Mouse (Mus musculus) erythroid progenitor cell, adult 5-6 weeks (primary cell): ENCODE measurements around the gene Tmem201. TPM values are rescaled to one million over a fixed set of nuclear protein-coding genes. Genes with fewer than 3 reads are reported as not detected.
"Not testable (repeated sequence)": the region's sequence is repeated elsewhere in the genome, so short reads cannot be mapped to it uniquely, and the experiment has no call there.

Source experiments
- ATAC-seq: replicated peaks from 2 replicates; pipeline ENCODE4 v1.8.0; 2016; ENCODE audit warnings: moderate number of reproducible peaks, mild to moderate bottlenecking, moderate TSS enrichment, inconsistent platforms; ENCODE audit not compliant: poor library complexity, low FRiP score, severe bottlenecking
- total RNA-seq, 2 experiments: library from RNA; stranded (forward) in 1 of 2; stranded (reverse) in 1 of 2; fragments of 150-400 nt in 1 of 2; fragments of 186-747, 209-891 nt in 1 of 2; gene quantifications; 2 replicates each; pipeline versions ENCODE4 v1.2.3 to v1.2.4; 2015 to 2017; ENCODE audit warnings: low replicate concordance in 2 of 2

Tmem201 gene
- total RNA-seq (2015; ENCODE audit: low replicate concordance) (1.8 and 2.5 TPM in 2 replicates), total RNA-seq (2017; ENCODE audit: low replicate concordance) (0.53 and 1.7 TPM in 2 replicates)

DNA sequence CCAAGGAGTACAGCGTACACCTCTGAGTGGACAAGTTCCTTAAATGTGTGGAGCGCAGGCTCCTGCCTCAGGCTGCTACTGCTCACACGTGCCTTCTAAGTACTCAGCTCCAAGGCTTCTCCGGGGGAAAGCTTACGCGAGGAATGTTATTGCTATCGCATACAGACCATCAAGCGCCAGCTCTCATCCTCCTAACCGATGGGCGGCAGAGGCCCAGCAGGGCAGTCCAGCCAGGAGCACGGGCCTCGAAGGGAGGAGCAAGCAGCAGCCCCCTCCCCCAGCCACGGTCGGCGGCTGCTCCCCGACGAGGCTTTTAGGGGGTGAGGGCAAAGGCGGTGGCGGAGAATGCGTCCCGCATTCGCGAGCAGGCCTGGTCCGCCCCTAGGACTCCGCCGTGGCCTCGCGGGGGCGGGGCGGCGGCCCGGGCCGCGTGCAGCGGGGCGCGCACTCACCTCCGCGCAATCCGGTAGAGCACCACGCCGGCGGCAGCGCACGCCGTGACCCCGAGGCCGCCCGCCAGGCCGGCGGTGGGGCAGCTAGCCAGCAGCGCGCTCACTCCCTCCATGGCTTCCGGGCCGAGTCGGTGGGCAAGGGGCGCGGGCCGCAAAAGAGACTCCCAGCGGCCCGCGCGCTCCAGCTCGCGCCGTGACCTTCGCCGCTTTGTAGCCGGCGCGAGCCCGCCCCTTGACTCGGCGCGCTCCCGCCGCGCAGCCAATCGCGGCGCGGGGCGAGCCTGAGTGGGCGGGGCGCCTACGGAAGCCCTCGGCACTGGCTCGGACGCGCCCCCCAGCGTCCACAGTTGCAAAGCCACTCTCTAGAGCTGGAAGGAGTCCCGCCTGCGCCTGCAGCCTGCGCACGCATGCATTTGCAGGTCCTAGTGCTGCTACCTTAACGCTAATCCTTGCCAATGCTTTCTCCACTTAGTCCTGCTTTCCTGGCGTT is at the start of gene Tmem201:
Gene Tmem201, minus strand, starts transcription at position 662 of the 942 bp plus-strand sequence.
- peak; percentile 90 for ATAC-seq

DNA sequence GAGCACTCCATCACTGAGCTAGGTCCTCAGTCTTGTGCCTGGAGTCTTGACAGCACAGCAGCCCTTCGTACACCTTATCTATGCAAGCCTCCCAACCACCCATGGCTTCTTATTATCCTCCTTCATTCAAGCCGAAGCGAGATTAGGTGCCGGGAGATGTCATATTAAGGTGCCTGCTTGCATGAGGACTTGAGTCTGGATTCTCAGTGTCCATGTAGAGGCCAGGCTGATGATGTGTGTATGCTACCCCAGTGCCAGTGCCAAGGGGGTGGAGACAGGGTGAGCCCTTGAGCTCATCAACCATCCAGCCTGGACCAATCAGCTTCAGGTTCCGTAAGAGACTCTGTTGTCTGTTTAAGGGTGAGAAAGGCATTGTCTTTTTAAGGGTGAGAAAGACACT is 47.1 kb upstream of the Tmem201 start:
- ATAC-seq: no peak

DNA sequence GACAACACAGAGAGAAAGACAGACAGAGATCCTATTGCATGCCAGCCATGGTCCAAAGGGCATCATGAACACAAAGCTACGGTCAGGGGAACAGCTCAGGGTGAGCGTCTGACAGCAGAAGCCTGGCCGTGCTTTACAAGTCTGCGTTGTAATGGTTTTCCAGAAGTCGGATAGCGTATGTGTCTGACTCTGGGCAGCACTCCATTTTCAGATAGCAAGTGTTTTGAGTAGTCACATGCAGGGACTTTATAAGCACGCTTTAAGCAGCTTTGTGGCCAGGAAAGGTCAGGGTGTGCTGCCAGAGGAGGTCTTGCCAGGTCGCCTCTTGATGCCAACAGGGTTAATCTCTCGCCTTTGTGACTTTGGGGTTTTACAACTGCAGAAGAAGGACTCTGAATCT is 46.5 kb upstream of the Tmem201 start:
- ATAC-seq: no peak

DNA sequence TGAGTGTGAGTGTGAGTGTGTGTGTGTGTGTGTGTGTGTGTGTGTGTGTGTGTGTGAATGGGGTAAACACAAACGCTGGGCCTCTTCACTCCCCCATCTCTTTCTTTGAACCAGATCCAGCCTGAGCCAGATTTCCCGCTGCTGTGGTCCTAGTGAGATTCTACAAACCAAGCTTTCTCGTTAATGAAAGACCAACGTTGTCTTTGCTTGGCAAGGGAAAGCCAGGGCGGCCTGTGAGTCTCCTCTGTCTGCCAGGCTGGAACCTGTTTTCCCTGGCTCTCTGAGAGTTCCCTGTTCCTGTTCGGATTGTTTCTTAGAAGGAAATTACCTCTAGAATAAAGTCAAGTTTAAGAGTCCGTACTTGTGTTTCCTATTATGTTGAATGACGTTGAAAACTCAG is 45.1 kb upstream of the Tmem201 start:
- ATAC-seq: no peak

DNA sequence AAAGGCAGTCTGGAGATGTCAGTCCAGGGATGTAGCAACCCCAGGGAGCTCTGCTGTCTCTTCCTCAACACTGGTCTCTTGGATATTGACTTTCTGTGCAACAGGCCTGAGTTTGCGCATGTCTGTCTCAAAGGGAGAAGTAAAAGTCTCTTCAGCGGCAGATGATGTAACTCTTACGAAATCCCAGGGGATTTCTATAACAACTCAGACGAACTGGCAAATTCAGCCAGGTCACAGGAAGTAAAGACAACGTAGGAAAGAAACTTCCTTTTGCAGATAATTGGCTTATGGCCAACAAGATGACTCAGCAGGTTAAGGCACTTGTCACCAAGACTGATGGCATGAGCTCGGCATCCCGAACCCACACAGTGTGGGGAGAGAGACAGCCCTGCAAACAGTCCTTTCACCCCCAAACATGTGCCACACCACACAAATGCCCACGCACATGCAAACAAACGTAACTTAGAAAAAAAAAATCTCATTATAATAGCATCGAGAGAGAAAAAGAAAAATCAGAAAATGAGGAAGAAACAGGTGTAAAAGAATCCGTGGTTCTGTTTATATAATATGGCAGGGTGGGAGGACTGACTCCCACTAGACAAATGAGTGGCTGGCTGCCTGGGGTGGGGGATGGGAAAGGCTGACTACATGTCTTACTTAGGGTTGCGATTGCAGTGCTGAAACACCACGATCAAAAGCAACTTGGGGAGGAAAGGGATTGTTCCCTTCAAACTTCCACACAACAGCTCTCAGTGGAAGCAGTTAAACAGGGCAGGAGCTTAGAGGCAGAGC is 42.9 kb upstream of the Tmem201 start:
- ATAC-seq: peak; percentile 55; the same call in 1 of the 2 replicates

DNA sequence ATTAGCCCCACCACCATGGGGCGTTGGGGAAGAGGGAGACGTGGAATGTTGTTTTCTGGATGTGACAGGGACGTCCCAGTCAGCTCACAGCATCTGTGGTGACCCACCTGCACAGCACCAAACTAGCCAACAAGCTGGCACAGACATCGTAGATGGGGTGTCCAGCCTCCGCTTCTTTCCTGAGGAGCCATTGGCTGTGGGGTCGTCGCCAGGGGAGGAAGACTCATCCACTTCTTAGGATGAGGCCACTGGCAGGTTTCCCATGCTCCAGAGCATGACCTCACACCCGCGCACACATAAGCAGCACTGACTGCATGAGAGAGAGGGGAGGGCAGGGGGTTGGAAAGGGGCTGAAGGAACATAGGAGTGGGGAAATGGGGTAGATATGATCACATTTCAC is 42.1 kb upstream of the Tmem201 start:
- ATAC-seq: no peak

DNA sequence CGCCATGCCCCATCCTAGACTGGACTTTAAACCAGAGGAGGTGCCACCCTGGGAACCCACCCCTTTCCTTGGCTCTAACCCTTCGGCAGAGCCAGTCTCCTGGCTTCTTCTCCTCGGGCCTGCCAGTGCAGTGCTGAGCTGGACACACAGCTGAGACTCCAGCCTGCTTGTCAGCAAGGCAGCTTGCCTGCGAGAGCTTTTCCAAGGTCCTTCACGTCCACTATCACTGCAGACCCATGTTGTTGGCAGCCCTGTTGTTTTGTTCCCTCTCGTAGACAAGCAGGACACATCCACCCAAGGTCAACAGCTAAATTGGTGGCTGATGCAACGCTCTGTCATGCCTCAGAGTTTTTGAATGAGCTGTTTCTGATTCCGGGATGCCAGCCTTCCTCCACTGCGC is 39.3 kb upstream of the Tmem201 start:
- no peak for ATAC-seq

DNA sequence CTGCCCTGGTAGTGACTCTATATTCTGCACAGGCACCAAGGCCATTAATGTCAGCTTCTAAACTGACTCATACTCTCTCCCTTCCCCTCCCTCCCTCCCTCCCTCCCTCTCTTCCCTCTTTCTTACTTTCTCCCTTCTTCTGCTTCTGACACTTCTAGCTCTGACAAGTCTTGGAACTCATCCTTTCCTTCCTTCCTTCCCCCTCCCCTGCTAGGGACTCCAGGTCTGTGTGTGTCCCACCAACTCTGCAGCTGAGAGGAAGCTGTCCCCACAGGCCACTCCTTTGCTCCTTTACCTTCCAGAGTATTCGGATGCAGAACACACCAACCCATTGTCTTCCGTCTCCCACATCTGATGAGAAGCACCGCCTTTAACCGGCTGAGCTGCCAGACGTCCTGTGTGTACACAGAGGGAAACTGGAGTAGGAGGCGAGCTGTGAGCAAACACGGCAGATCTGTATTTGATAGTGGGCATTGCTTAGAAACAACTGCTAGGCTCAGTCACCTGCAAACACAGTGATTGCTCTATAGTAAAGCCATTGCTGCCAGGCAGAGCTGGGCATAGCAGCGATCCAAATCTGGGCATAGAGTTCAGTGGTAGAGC is 38.0 kb upstream of the Tmem201 start:
- no peak for ATAC-seq

DNA sequence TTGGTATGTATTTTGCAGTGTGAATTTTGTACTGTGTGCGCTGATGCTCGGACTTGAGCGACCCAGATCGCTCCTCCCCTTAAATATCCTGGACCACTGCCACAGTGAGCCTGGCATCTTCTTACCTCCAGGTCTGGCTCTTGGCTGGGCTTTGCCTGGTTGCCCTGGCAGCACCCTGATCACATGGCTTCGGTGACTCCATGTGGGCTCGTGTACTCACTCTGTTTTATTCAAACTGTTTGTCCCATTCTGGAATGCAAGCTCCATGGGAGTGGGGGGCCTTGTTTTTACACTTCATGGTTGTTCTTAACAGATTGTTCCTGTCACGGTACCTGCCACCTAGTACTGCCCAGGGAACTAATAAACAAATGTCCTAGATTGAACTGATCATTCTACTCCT is 37.5 kb upstream of the Tmem201 start:
- no peak for ATAC-seq

DNA sequence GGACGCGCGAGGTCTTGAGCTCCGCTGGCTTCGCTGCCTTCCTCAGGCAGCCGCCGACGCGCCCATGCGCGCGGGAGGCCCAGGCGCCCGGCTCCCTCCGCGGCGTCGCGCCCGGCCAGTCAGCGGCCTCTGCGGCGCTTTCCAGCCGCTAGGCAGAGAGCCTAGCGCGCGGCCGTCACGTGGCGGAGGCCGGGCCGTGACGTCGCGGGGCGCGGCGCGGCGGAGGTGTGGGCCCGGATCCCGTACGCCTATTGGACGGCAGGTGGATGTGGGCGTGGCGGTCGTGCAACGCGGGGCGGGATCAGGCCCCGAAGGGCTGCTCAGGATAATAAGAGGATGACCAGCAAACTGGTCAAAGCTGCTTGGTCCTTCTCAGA is 36.2 kb upstream of the Tmem201 start, which contains the start of gene Slc25a33:
Gene Slc25a33, minus strand, starts transcription at position 184 of the 377 bp plus-strand sequence.
- ATAC-seq: peak; percentile 96

DNA sequence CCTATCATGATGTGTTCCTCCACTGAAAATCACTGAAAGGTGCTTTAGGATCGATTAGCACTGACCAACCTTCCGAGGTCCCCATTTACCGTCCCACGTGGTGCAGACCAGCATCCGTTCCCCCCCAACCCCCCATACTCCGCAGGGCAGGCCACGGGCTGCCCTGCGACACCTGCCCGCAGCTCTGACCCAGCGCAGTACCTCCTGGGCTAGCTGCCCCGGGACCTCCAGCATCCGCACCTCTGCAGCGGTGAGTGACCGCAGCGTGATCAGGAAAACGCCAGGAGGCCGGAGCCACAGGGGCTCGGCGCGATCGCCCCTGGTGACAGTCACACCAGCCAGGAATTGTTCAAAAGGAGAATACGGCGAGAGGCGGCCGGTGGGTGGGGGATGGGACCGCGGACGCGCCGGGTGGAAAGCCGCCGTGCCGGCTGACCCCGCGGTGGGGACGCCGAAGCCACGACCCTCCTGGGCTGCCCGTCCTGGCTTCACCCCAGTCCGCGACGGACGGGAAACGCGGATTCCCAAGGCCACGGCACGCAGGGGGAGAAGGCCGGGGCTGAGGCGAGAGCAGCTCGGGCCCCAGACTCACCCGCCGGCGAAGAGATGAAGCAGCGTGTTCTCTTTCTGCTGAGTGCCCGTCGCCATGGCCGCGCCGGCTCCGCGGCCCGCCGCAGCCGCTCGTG is 35.7 kb upstream of the Tmem201 start:
- no peak for ATAC-seq

DNA sequence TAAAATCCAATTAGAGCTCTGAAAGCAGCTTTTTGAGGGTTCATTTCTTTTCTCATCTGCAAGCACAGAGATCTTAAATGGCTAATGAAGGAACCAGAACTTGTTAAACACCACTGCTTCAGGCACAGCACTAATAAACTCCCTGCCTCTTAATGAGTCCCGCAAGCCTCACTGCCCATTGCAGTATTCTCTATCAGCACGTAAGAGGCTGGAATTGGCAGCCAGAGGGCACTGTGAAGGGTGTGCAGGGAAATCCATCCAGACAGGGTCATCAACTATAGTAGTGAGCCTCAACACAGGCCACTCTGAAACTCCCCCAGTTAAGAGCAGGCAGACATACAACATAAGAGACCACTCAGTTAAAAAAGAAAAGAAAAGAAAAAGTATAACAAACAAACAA is 34.5 kb upstream of the Tmem201 start:
- no peak for ATAC-seq

DNA sequence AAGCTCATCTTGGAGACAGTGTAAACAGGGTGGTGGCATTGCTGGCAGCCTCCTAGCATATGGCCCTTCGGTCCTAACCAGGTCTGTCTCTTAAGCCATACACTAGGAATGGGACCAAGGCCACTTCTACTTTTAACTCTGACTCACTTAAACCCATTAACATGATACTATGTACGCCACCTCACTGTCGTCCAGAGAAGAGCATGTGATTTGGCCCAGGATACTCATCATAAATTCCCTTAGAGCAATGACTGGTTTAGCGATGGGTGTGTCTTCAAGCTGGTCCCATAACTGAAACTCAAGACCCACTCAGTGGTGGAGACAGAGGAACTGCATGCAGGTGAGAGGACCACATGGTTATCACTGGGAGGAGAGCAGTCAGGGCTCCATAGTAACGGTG is 27.4 kb upstream of the Tmem201 start:
- no peak for ATAC-seq

DNA sequence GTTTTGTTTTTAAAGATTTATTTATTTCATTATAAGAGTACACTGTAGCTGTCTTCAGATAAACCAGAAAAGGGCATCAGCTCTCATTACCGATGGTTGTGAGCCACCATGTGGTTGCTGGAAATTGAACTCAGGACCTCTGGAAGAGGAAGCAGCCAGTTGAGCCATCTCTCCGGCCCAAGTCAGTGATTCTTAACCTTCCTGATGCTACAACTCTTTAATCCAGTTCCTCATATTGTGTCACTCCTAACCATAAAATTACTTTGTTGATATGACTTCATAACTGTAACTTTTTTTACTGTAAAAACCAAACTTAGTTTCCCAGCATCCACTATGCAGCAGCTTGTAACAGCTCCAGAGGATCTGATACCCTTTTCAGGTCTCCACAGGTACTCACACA is 25.5 kb upstream of the Tmem201 start:
- ATAC-seq: no peak

DNA sequence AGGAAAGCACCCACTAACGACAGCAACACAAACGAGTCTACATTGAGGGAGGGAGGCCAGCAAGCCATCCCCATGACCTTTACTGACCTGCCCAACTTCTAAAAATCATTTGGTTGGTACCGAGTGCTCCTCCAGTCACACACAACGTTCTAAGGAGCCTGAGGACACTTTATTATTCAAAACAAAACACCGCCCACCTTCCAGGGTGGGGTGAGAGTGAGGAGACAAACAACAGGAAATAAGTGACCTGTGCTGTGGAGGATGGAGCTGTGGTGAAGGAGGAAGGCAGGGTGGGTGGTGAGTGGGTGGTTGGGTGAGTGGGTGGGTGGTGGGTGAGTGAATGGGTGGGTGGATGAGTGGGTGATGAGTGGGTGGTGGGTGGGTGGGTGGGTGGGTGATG is 21.7 kb upstream of the Tmem201 start:
- no peak for ATAC-seq

DNA sequence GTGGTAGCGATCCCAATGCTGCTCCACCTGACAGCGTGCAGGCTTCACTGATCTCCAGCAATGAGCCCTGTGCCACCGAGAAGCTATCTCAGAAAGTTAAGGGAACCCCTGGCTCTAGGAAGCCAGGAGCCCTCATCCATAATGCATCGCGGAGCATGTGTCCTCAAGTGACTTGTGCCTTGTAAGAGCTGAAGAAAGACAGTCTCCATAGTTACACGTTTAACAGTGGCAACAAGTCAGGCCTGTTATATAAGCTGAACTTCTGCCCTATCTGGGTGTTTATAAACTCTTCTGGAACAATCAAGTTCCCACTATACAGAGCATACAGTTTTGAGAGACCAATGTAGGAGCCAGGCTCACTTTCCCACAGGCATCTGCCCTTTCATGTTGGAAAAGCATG is 20.6 kb upstream of the Tmem201 start:
- no peak for ATAC-seq

DNA sequence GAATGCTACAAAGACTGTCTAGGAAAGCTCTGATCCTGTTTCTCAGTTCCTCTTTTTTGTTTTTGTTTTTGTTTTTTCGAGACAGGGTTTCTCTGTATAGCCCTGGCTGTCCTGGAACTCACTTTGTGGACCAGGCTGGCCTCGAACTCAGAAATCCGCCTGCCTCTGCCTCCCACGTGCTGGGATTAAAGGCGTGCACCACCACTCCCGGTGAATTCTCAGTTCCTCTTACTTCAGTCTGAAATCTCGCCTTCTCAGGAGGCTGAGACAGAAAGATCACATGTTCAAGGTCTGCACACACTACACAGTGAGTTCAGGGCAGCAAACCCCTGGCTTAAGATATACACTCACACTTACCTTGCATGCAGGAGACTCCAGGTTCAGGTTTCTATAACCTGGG is 18.7 kb upstream of the Tmem201 start:
- ATAC-seq: not testable (repeated sequence)

DNA sequence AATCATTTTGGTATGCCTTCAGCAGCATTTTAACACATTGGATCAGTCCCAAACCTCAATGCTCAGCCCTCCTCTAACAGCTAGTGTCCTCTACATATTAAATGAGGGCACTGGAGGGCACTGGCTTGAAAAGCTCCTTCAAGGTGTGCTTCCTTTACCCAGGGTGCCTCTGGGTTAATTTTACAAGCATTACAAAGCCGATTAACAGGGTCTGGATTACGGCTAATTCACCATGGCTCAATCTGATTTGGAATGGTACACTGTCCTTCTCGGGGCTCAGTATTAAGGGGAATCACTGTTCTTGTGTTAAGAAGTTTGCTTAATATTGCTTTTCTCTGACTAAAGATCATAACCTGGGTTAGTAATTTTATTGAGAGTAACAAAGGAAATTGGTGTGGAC is 15.0 kb upstream of the Tmem201 start:
- no peak for ATAC-seq

DNA sequence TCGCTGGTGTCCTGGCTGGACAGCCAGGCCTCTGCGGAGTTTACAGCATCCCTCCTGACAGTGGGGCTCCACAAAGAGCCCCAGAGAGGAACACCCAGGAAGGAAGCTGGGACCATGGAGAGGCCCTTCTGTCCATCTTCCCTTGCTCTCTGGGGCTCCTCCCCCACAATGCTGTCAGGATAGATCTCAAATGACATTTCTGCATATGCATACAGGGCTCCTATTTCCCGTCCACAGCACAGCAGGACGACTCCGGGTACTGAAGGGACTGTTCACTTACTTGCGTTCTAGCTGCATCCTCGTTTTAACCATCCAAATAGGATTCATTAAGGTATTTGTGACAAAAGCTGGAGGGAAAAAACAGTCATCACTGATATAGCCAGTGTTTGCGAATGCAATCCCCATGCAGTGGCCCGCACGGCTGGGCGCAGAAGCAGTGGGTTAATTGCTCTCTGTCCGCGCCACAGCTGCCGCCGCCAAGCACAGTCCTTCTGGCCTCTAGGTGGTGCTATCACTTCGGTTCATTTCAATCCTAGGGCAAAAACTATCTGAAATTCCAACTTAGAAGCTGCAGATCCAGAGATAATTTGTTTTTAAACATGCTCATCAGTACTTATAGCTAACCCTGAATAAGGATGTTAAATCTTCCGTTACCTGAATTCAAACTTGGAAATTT is 14.4 kb upstream of the Tmem201 start:
- ATAC-seq: peak; percentile 62; the same call in 1 of the 2 replicates
